Mouse (Mus musculus): ENCODE measurements around the gene Cfap99.

DNA sequence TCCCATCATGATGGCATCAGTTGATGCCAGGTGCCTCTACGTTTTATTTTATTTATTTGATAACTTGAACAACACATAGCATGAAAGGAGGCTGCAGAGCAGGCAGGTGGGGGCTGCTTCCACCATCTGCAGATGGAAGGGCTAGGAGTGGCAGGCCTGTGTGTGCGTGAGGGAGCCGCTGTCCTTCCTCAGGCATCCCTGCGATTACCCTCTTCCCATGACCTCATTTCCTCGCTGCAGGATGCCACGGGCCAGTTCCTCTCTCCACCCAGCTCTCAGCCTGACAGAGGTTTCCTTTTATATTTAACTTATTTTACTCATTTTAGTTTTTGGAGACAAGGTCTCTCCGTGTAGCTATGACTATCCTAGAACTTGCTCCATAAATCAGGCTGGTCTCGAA lies 34.1 kb upstream of the Cfap99 start:
- no peak for TF ChIP-seq POLR2A (IDR thresholded peaks at IDR 0.05; ENCODE audit: insufficient read depth, low read length)
- no peak for TF ChIP-seq CTCF (IDR thresholded peaks at IDR 0.05; ENCODE audit: low read depth, low read length)
- no peak for TF ChIP-seq EP300 (IDR thresholded peaks at IDR 0.05; ENCODE audit: insufficient read depth, low read depth, low read length)
